Mouse (Mus musculus) limb, embryonic 15.5 days (tissue): ENCODE measurements around the gene Snrk. TPM values are rescaled to one million over a fixed set of nuclear protein-coding genes. Genes with fewer than 3 reads are reported as not detected.
A peak's percentile ranks its signal among the peaks of the same experiment; 100 is the strongest.

Experiments
- ATAC-seq: fragments of 200-750 bp; cut with Nextera tagmentation; 2 replicates; pipeline ENCODE4 v1.8.0; 2017; ENCODE audit warnings: low read depth, moderate TSS enrichment; ENCODE audit not compliant: insufficient number of reproducible peaks, low FRiP score, low TSS enrichment
- H3K27ac ChIP-seq: fragments of 300-500 bp; sonication (generic); 2 replicates; pipeline ENCODE4 v1.5.1; 2015; ENCODE audit warnings: moderate library complexity, mild to moderate bottlenecking, inconsistent platforms
- H3K27me3 ChIP-seq: fragments of 300-500 bp; sonication (generic); 2 replicates; pipeline ENCODE4 v1.6.1; 2015; ENCODE audit warnings: inconsistent platforms
- H3K36me3 ChIP-seq: fragments of 300-500 bp; sonication (generic); 2 replicates; pipeline ENCODE4 v1.6.1; 2015; ENCODE audit warnings: inconsistent platforms
- H3K4me1 ChIP-seq: fragments of 300-500 bp; sonication (generic); 2 replicates; pipeline ENCODE4 v1.6.1; 2015; ENCODE audit warnings: inconsistent platforms
- H3K4me2 ChIP-seq: fragments of 300-500 bp; sonication (generic); 2 replicates; pipeline ENCODE4 v1.6.1; 2015; ENCODE audit warnings: mild to moderate bottlenecking, inconsistent platforms
- H3K4me3 ChIP-seq: fragments of 300-500 bp; sonication (generic); 2 replicates; pipeline ENCODE4 v1.5.1; 2015; ENCODE audit warnings: mild to moderate bottlenecking, inconsistent platforms
- H3K9ac ChIP-seq: fragments of 300-500 bp; sonication (generic); 2 replicates; pipeline ENCODE4 v1.6.1; 2015; ENCODE audit warnings: inconsistent platforms
- H3K9me3 ChIP-seq: fragments of 300-500 bp; sonication (generic); 2 replicates; pipeline ENCODE4 v1.6.1; 2016; ENCODE audit warnings: inconsistent platforms
- WGBS: fragments of 180-500 bp; shearing (Covaris S2); methylation state at CpG from one replicate; pipeline ENCODE4 v1.1.7; 2015; 5-methylcytosine and 5-hydroxymethylcytosine counted together
- polyA plus RNA-seq: library from polyadenylated mRNA; unstranded; fragments of >200 nt; fragmentation: Nextera tagmentation; extraction: Ambion mirVana; gene quantifications from 2 replicates; pipeline ENCODE4 v1.2.1, GENCODE M21; 2015

The Snrk gene
- polyA plus RNA-seq, 1 experiment from 2014 or later = 58.0 TPM

- no peak overlapping the region for H3K9ac ChIP-seq
- no peaks in the 10 kb centered on the region for H3K36me3 ChIP-seq
- H3K4me2 ChIP-seq = no peak overlapping the region
- no peak overlapping the region for H3K4me3 ChIP-seq
- 71% methylated on average over 6 of the region's 6 CpGs for WGBS
- H3K4me1 ChIP-seq = peaks cover 6% of the 10 kb centered on the region; the same call in 1 of the 2 replicates
- ATAC-seq = no peak
- H3K27me3 ChIP-seq = no peaks in the 10 kb centered on the region
- H3K27ac ChIP-seq = peak overlapping the region; percentile 72
- H3K9me3 ChIP-seq = no peaks in the 10 kb centered on the region
Observed at GRCm38 (mm10) chr9:122110508-122110907, 6.6 kb upstream of the Snrk start.

DNA sequence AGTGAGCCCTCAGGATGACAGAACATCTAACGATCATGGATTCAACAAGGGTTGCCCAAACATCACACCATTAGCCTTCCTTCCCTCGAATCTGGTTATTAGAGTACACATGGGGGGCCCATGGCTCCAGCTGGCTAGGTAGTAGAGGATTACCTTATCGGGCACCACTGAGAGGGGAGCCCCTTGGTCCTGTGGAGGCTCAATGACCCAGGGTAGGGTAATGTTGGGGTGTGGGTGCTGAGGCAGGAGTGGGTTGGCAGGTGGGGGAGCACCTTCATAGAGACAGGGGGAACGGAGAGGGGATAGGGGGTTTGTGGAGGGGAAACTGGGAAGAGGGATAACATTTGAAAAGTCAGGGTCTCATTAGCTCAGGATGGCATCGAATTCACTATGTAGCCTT is 6.1 kb upstream of the Snrk start:
- Histone ChIP-seq H3K27ac (peak overlapping the region; percentile 72; the same call in 1 of the 2 replicates), H3K9ac (no peak overlapping the region), H3K27me3 (no peaks in the 10 kb centered on the region), H3K4me1 (peaks cover 6% of the 10 kb centered on the region; the same call in 1 of the 2 replicates), H3K4me3 (no peak overlapping the region), H3K4me2 (no peak overlapping the region), H3K36me3 (no peaks in the 10 kb centered on the region), H3K9me3 (no peaks in the 10 kb centered on the region)
- 80% methylated on average over 5 of the region's 5 CpGs for WGBS
- ATAC-seq = no peak

DNA sequence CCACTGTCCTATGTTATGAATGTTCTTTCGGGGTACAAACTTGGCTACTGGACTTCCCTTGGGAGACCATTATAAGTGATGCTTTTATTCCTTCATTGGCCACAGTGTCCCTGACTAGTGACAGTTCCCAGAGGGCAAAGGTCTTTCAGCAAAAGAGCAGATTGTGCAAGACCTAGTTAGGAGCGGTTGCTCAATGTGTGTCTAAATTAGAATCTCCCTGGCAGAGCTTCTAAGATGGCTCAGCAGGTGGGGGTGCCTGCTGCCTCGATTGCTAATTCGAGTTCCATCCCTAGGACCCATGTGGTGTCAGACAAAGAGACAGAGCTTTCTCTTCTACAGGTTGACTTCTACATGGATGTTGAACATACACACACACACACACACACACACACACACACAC is 1.5 kb upstream of the Snrk start:
- Histone ChIP-seq H3K27me3 (no peaks in the 10 kb centered on the region), H3K4me3 (no peak overlapping the region), H3K4me1 (peaks cover 4% of the 10 kb centered on the region), H3K9ac (no peak overlapping the region), H3K9me3 (no peaks in the 10 kb centered on the region), H3K27ac (no peak overlapping the region), H3K36me3 (no peaks in the 10 kb centered on the region), H3K4me2 (no peak overlapping the region)
- no peak for ATAC-seq
- 61% methylated on average over 4 of the region's 4 CpGs for WGBS

GRCm38 (mm10) chr9:122116359-122116758 is 707 bp upstream of the Snrk start:
- H3K4me3 ChIP-seq = no peak overlapping the region
- ATAC-seq = no peak
- no peaks in the 10 kb centered on the region for H3K9me3 ChIP-seq
- no peaks in the 10 kb centered on the region for H3K36me3 ChIP-seq
- H3K9ac ChIP-seq = no peak overlapping the region
- H3K4me1 ChIP-seq = peaks cover 4% of the 10 kb centered on the region
- whole genome bisulfite sequencing = 48% methylated on average over 1 of the region's 1 CpGs
- no peak overlapping the region for H3K4me2 ChIP-seq
- H3K27me3 ChIP-seq = no peaks in the 10 kb centered on the region
- H3K27ac ChIP-seq = no peak overlapping the region

- H3K9ac ChIP-seq = peak overlapping the region; percentile 96
- H3K9me3 ChIP-seq = no peaks in the 10 kb centered on the region
- peak; percentile 40; the same call in 1 of the 2 replicates for ATAC-seq
- H3K27me3 ChIP-seq = no peaks in the 10 kb centered on the region
- no peaks in the 10 kb centered on the region for H3K36me3 ChIP-seq
- peak overlapping the region; percentile 91 for H3K4me3 ChIP-seq
- peak overlapping the region; percentile 64 for H3K4me2 ChIP-seq
- peaks cover 4% of the 10 kb centered on the region for H3K4me1 ChIP-seq
- 4% methylated on average over 40 of the region's 40 CpGs for WGBS
- peak overlapping the region; percentile 83 for H3K27ac ChIP-seq
Observed at GRCm38 (mm10) chr9:122117692-122118529, 845 bp downstream of the Snrk start.

DNA sequence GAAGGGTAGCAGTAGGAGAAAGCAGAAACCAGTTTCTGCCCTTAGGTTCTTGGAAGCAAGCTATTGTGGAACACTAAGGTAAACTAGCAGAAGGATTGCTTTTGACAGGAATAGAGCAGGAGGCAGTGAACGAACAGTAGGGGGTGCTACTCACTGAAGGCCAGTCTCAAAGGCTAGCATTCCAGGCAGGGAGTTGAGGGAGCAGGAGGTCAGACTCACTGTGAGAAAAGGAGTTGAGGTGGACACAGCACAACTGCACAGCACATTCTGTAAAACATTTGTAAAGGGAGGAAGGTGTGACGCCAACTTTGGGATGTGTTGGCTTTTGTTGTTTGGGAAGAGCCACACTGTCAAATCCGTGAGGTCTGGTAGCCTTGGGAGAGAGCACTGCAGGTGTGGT is 3.0 kb downstream of the Snrk start:
- WGBS = 41% methylated on average over 3 of the region's 3 CpGs

GRCm38 (mm10) chr9:122122113-122122512 is 5.0 kb downstream of the Snrk start:
- Histone ChIP-seq H3K36me3 (no peaks in the 10 kb centered on the region), H3K27me3 (no peaks in the 10 kb centered on the region), H3K4me1 (peaks cover 8% of the 10 kb centered on the region), H3K27ac (no peak overlapping the region; the same call in 1 of the 2 replicates), H3K4me2 (no peak overlapping the region), H3K9me3 (no peaks in the 10 kb centered on the region), H3K9ac (no peak overlapping the region), H3K4me3 (no peak overlapping the region)
- 71% methylated on average over 5 of the region's 5 CpGs for whole genome bisulfite sequencing
- no peak for ATAC-seq

More for the DNA sequence above, 3.0 kb downstream of the Snrk start:
- no peaks in the 10 kb centered on the region for H3K27me3 ChIP-seq
- peaks cover 8% of the 10 kb centered on the region for H3K4me1 ChIP-seq
- H3K9me3 ChIP-seq = no peaks in the 10 kb centered on the region
- no peak overlapping the region for H3K4me2 ChIP-seq
- H3K4me3 ChIP-seq = no peak overlapping the region
- H3K27ac ChIP-seq = no peak overlapping the region
- H3K36me3 ChIP-seq = no peaks in the 10 kb centered on the region
- no peak for ATAC-seq
- no peak overlapping the region for H3K9ac ChIP-seq

GRCm38 (mm10) chr9:122123181-122123580 is 6.1 kb downstream of the Snrk start:
- H3K9ac ChIP-seq = no peak overlapping the region
- no peak for ATAC-seq
- H3K27me3 ChIP-seq = no peaks in the 10 kb centered on the region
- H3K27ac ChIP-seq = no peak overlapping the region; the same call in 1 of the 2 replicates
- H3K4me1 ChIP-seq = peaks cover 4% of the 10 kb centered on the region
- 71% methylated on average over 5 of the region's 5 CpGs for WGBS
- H3K36me3 ChIP-seq = no peaks in the 10 kb centered on the region
- H3K4me2 ChIP-seq = no peak overlapping the region
- no peaks in the 10 kb centered on the region for H3K9me3 ChIP-seq
- no peak overlapping the region for H3K4me3 ChIP-seq

GRCm38 (mm10) chr9:122125723-122126290 is 8.7 kb downstream of the Snrk start:
- Histone ChIP-seq H3K9me3 (no peaks in the 10 kb centered on the region), H3K36me3 (no peaks in the 10 kb centered on the region), H3K27ac (no peak overlapping the region), H3K9ac (no peak overlapping the region), H3K4me2 (no peak overlapping the region), H3K4me1 (peaks cover 6% of the 10 kb centered on the region), H3K27me3 (no peaks in the 10 kb centered on the region), H3K4me3 (no peak overlapping the region)
- 80% methylated on average over 5 of the region's 5 CpGs for WGBS
- no peak for ATAC-seq

- Histone ChIP-seq H3K27me3 (no peaks in the 10 kb centered on the region), H3K27ac (no peak overlapping the region), H3K4me3 (no peak overlapping the region), H3K4me1 (peaks cover 6% of the 10 kb centered on the region), H3K36me3 (no peaks in the 10 kb centered on the region), H3K9ac (no peak overlapping the region), H3K9me3 (no peaks in the 10 kb centered on the region), H3K4me2 (no peak overlapping the region)
- 80% methylated on average over 8 of the region's 8 CpGs for WGBS
- ATAC-seq = no peak
Observed at GRCm38 (mm10) chr9:122126790-122127189, 9.7 kb downstream of the Snrk start.

DNA sequence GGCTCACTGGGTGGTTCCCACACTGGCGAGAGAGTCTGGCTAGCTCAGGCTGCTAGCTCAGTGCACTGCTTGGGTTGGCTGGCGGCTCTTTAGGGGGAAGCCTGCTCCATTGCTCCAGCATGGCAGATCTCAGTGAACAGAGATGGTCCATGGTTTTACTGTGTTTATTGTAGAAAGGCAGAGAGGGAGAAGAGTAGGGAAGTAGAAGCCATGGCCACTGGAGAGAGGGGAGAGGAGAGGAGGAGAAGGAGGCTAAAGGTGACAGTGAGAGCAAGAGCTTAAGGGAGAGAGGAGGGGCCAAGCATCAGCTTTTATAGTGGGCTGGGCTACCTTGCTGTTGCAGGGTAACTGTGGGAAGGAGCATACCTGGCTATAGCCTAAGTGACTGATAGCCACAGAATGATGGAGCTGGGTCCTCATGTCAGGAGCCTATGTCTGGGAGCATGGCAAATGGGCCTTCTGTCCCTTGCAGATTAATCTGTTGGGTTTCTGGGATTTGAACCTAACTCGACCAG is 10.3 kb downstream of the Snrk start:
- Histone ChIP-seq H3K9ac (no peak overlapping the region), H3K9me3 (no peaks in the 10 kb centered on the region), H3K4me2 (no peak overlapping the region), H3K27me3 (no peaks in the 10 kb centered on the region), H3K4me1 (peaks cover 6% of the 10 kb centered on the region), H3K27ac (no peak overlapping the region), H3K36me3 (0 out of 2 replicates have a peak, but pooled peaks cover 3% of the 10 kb centered on the region), H3K4me3 (no peak overlapping the region)
- 73% methylated on average over 3 of the region's 3 CpGs for WGBS
- ATAC-seq = no peak

GRCm38 (mm10) chr9:122128686-122129085 is 11.6 kb downstream of the Snrk start:
- 67% methylated on average over 5 of the region's 5 CpGs for WGBS
- no peak for ATAC-seq
- H3K36me3 ChIP-seq = 0 out of 2 replicates have a peak, but pooled peaks cover 6% of the 10 kb centered on the region

More at GRCm38 (mm10) chr9:122128686-122129085, 11.6 kb downstream of the Snrk start:
- no peaks in the 10 kb centered on the region for H3K27me3 ChIP-seq
- peaks cover 6% of the 10 kb centered on the region for H3K4me1 ChIP-seq
- no peak overlapping the region for H3K4me2 ChIP-seq
- H3K9me3 ChIP-seq = no peaks in the 10 kb centered on the region
- no peak overlapping the region for H3K27ac ChIP-seq
- no peak overlapping the region for H3K9ac ChIP-seq
- no peak overlapping the region for H3K4me3 ChIP-seq
